Mouse (Mus musculus): Measurements from ENCODE around the gene Mapk12. TPM values are rescaled to one million over a fixed set of nuclear protein-coding genes. Genes with fewer than 3 reads are reported as not detected.

Mapk12 gene
- polyA plus RNA-seq, 1 experiment = 35.0 TPM

GRCm38 (mm10) chr15:89171526-89172051 is 31.1 kb upstream of the Mapk12 start:
- Histone ChIP-seq H3ac (ENCODE audit: control insufficient read depth, insufficient read length) (no peak overlapping the region), H3K36me3 (ENCODE audit: control insufficient read depth, insufficient read depth) (peaks cover 10% of the 10 kb centered on the region), H3K79me2 (ENCODE audit: control insufficient read depth, insufficient read depth) (peaks cover 86% of the 10 kb centered on the region), H3K4me2 (ENCODE audit: low read depth) (no peak overlapping the region), H3K4me3 (no peak overlapping the region), H3K27me3 (ENCODE audit: control insufficient read depth, insufficient read depth, insufficient read length) (no peaks in the 10 kb centered on the region)
- TF ChIP-seq TCF12 (IDR thresholded peaks at IDR 0.05; ENCODE audit: insufficient read depth, poor library complexity, severe bottlenecking) = no peak
- TF ChIP-seq MYOG (IDR thresholded peaks at IDR 0.05; ENCODE audit: control insufficient read depth in 1 of 3, insufficient read depth in 1 of 3, insufficient read length in 2 of 3, low read depth in 2 of 3) = no peak
- no peak for TF ChIP-seq E2F4 (IDR thresholded peaks at IDR 0.05; ENCODE audit: insufficient read depth)
- TF ChIP-seq TCF3 (IDR thresholded peaks at IDR 0.05; ENCODE audit: insufficient read length, low read depth) = no peak
- no peak for TF ChIP-seq REST (IDR thresholded peaks at IDR 0.05; ENCODE audit: insufficient read depth, insufficient read length)

DNA sequence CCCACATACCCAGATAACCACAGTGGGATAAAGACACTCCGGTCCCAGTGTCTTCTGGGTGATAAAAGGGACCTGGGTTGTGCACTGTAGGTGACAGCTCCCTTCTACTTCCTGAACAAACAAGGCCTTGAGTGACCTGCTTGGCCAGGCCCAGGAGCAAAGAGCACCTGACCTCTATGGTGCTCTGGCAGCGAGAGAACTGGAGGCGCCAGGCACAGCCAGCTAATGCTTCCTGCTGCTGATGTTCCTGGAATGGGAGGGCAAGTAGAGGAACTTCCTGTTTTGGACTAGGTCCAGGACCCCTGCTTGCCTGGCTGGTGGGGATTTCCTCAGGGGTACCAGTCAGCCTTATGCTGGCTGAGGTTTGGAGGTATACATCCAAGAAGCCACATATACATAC is 29.6 kb upstream of the Mapk12 start:
- no peaks in the 10 kb centered on the region for H3K27me3 ChIP-seq (ENCODE audit: control insufficient read depth, insufficient read depth, insufficient read length)
- H3K79me2 ChIP-seq (ENCODE audit: control insufficient read depth, insufficient read depth) = peaks cover 71% of the 10 kb centered on the region
- H3K36me3 ChIP-seq (ENCODE audit: control insufficient read depth, insufficient read depth) = peaks cover 24% of the 10 kb centered on the region
- peak overlapping the region; percentile 78 for H3K4me2 ChIP-seq (ENCODE audit: low read depth)
- TF ChIP-seq MAX (IDR thresholded peaks at IDR 0.05; ENCODE audit: low read depth) (no peak), POLR2A (IDR thresholded peaks at IDR 0.05; ENCODE audit: insufficient read length, low read depth) (no peak), USF1 (IDR thresholded peaks at IDR 0.05; ENCODE audit: low read depth) (no peak), REST (IDR thresholded peaks at IDR 0.05; ENCODE audit: insufficient read depth, insufficient read length) (no peak), SRF (IDR thresholded peaks at IDR 0.05; ENCODE audit: control insufficient read depth, insufficient read length, low read depth) (no peak), TCF3 (IDR thresholded peaks at IDR 0.05; ENCODE audit: insufficient read length, low read depth) (no peak), E2F4 (IDR thresholded peaks at IDR 0.05; ENCODE audit: insufficient read depth) (no peak), MYOD1 (IDR thresholded peaks at IDR 0.05; ENCODE audit: control insufficient read depth in 1 of 3, insufficient read length in 2 of 3, low read depth in 2 of 3) (no peak), MYOG (IDR thresholded peaks at IDR 0.05; ENCODE audit: control insufficient read depth in 1 of 3, insufficient read depth in 1 of 3, insufficient read length in 2 of 3, low read depth in 2 of 3) (no peak), POLR2AphosphoS2 (IDR thresholded peaks at IDR 0.05; ENCODE audit: insufficient read length, low read depth) (no peak), CEBPB (IDR thresholded peaks at IDR 0.05; ENCODE audit: insufficient read depth, poor library complexity, severe bottlenecking) (no peak), TCF12 (IDR thresholded peaks at IDR 0.05; ENCODE audit: insufficient read depth, poor library complexity, severe bottlenecking) (no peak)
- no peak overlapping the region for H3K4me3 ChIP-seq
- H3ac ChIP-seq (ENCODE audit: control insufficient read depth, insufficient read length) = no peak overlapping the region

DNA sequence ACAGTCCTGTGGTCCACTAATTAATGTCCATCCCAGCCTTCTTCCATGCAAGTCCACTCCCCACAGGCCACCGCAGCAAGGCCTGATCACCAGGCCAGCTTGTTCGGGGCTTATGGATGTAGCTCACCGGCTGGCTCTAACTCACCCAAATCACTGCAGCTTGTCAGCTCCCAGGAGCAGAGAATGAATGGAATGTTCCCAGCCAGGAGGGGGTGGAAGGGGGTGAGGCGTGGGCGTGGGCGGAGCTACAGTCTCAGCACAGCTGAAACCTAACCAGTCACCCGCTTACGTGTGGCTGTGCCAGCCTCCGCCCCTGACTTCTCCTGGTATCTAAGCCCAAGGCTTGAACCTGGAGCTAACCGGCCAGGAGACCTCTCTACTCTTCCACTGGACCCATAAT is 28.9 kb upstream of the Mapk12 start:
- H3K36me3 ChIP-seq (ENCODE audit: control insufficient read depth, insufficient read depth) = peaks cover 30% of the 10 kb centered on the region

DNA sequence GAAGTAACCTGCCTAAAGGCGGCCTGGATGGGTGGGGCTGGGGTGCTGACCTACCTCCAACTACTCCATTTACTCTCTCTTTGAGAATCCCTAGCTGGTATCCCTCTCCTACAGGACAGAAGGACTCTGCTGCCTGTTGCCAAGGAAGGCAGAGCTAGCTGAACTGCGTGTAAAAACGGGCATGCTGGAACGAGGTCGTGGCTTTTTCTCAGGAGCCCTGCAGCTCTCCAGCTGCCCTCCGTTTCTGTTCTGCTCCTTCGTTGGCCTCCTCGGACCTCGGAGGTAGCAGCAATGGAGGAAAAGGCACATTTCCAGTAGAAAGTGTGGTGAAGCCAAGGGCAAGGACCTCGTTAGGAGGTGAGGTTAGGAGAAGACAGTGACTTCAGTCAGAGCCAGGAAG is 28.4 kb upstream of the Mapk12 start:
- Histone ChIP-seq H3K36me3 (ENCODE audit: control insufficient read depth, insufficient read depth) (peaks cover 34% of the 10 kb centered on the region), H3ac (ENCODE audit: control insufficient read depth, insufficient read length) (no peak overlapping the region), H3K4me2 (ENCODE audit: low read depth) (peak overlapping the region; percentile 78), H3K79me2 (ENCODE audit: control insufficient read depth, insufficient read depth) (peaks cover 59% of the 10 kb centered on the region), H3K4me3 (peak overlapping the region; percentile 3), H3K27me3 (ENCODE audit: control insufficient read depth, insufficient read depth, insufficient read length) (no peaks in the 10 kb centered on the region)
- TF ChIP-seq E2F4 (IDR thresholded peaks at IDR 0.05; ENCODE audit: insufficient read depth) (no peak), TCF3 (IDR thresholded peaks at IDR 0.05; ENCODE audit: insufficient read length, low read depth) (no peak), REST (IDR thresholded peaks at IDR 0.05; ENCODE audit: insufficient read depth, insufficient read length) (no peak), MYOG (IDR thresholded peaks at IDR 0.05; ENCODE audit: control insufficient read depth in 1 of 3, insufficient read depth in 1 of 3, insufficient read length in 2 of 3, low read depth in 2 of 3) (no peak), SRF (IDR thresholded peaks at IDR 0.05; ENCODE audit: control insufficient read depth, insufficient read length, low read depth) (no peak), POLR2A (IDR thresholded peaks at IDR 0.05; ENCODE audit: insufficient read length, low read depth) (peak; percentile 5)

More for the DNA sequence above, 28.9 kb upstream of the Mapk12 start:
- no peak overlapping the region for H3ac ChIP-seq (ENCODE audit: control insufficient read depth, insufficient read length)
- peak; percentile 3 for TF ChIP-seq TCF12 (IDR thresholded peaks at IDR 0.05; ENCODE audit: insufficient read depth, poor library complexity, severe bottlenecking)
- no peak for TF ChIP-seq REST (IDR thresholded peaks at IDR 0.05; ENCODE audit: insufficient read depth, insufficient read length)
- peak; percentile 36 for TF ChIP-seq TCF3 (IDR thresholded peaks at IDR 0.05; ENCODE audit: insufficient read length, low read depth)
- peak in 2 of 3 experiments; percentile 62 to 89 for TF ChIP-seq MYOG (IDR thresholded peaks at IDR 0.05; ENCODE audit: control insufficient read depth in 1 of 3, insufficient read depth in 1 of 3, insufficient read length in 2 of 3, low read depth in 2 of 3)
- TF ChIP-seq USF1 (IDR thresholded peaks at IDR 0.05; ENCODE audit: low read depth) = no peak
- peak; percentile 53 for TF ChIP-seq POLR2AphosphoS2 (IDR thresholded peaks at IDR 0.05; ENCODE audit: insufficient read length, low read depth)
- no peak for TF ChIP-seq MAX (IDR thresholded peaks at IDR 0.05; ENCODE audit: low read depth)
- TF ChIP-seq MYOD1 (IDR thresholded peaks at IDR 0.05; ENCODE audit: control insufficient read depth in 1 of 3, insufficient read length in 2 of 3, low read depth in 2 of 3) = peak in 2 of 3 experiments; percentile 56 to 87
- TF ChIP-seq POLR2A (IDR thresholded peaks at IDR 0.05; ENCODE audit: insufficient read length, low read depth) = peak; percentile 45
- peaks cover 64% of the 10 kb centered on the region for H3K79me2 ChIP-seq (ENCODE audit: control insufficient read depth, insufficient read depth)
- H3K27me3 ChIP-seq (ENCODE audit: control insufficient read depth, insufficient read depth, insufficient read length) = no peaks in the 10 kb centered on the region
- peak overlapping the region; percentile 78 for H3K4me2 ChIP-seq (ENCODE audit: low read depth)
- peak overlapping the region; percentile 3 for H3K4me3 ChIP-seq

GRCm38 (mm10) chr15:89165478-89165877 is 25.0 kb upstream of the Mapk12 start:
- no peak overlapping the region for H3K4me3 ChIP-seq
- H3K36me3 ChIP-seq (ENCODE audit: control insufficient read depth, insufficient read depth) = peaks cover 59% of the 10 kb centered on the region
- H3K4me2 ChIP-seq (ENCODE audit: low read depth) = no peak overlapping the region
- TF ChIP-seq MYOG (IDR thresholded peaks at IDR 0.05; ENCODE audit: control insufficient read depth in 1 of 3, insufficient read depth in 1 of 3, insufficient read length in 2 of 3, low read depth in 2 of 3) = peak; percentile 28 to 97 (median 91)
- TF ChIP-seq TCF3 (IDR thresholded peaks at IDR 0.05; ENCODE audit: insufficient read length, low read depth) = peak; percentile 78
- no peak for TF ChIP-seq POLR2A (IDR thresholded peaks at IDR 0.05; ENCODE audit: insufficient read length, low read depth)
- peak; percentile 36 for TF ChIP-seq TCF12 (IDR thresholded peaks at IDR 0.05; ENCODE audit: insufficient read depth, poor library complexity, severe bottlenecking)
- TF ChIP-seq POLR2AphosphoS2 (IDR thresholded peaks at IDR 0.05; ENCODE audit: insufficient read length, low read depth) = no peak
- no peak for TF ChIP-seq CEBPB (IDR thresholded peaks at IDR 0.05; ENCODE audit: insufficient read depth, poor library complexity, severe bottlenecking)
- no peak for TF ChIP-seq USF1 (IDR thresholded peaks at IDR 0.05; ENCODE audit: low read depth)
- no peak for TF ChIP-seq E2F4 (IDR thresholded peaks at IDR 0.05; ENCODE audit: insufficient read depth)
- TF ChIP-seq MAX (IDR thresholded peaks at IDR 0.05; ENCODE audit: low read depth) = no peak
- peak in 2 of 3 experiments; percentile 83 to 99 for TF ChIP-seq MYOD1 (IDR thresholded peaks at IDR 0.05; ENCODE audit: control insufficient read depth in 1 of 3, insufficient read length in 2 of 3, low read depth in 2 of 3)
- TF ChIP-seq REST (IDR thresholded peaks at IDR 0.05; ENCODE audit: insufficient read depth, insufficient read length) = no peak
- TF ChIP-seq SRF (IDR thresholded peaks at IDR 0.05; ENCODE audit: control insufficient read depth, insufficient read length, low read depth) = no peak
- peaks cover 26% of the 10 kb centered on the region for H3K79me2 ChIP-seq (ENCODE audit: control insufficient read depth, insufficient read depth)
- no peak overlapping the region for H3ac ChIP-seq (ENCODE audit: control insufficient read depth, insufficient read length)
- H3K27me3 ChIP-seq (ENCODE audit: control insufficient read depth, insufficient read depth, insufficient read length) = no peaks in the 10 kb centered on the region
